Mouse (Mus musculus) layer of hippocampus, postnatal 10 days (tissue): ENCODE results near the gene Tmem132e. TPM values are rescaled to one million over a fixed set of nuclear protein-coding genes. Genes with fewer than 3 reads are reported as not detected.

Experiments
- DNase-seq, 2 experiments: peaks; one replicate each; pipeline ENCODE4 v3.0.0; 2021; ENCODE audit warnings: low spot score in 2 of 2
- long read RNA-seq: library from polyadenylated mRNA; stranded (forward); transcript quantifications from one replicate; pipeline ENCODE4 v2.0.0, GENCODE M21; 2023
- total RNA-seq, 2 experiments: library from RNA; stranded (reverse); gene quantifications; 2 replicates each; pipeline ENCODE4 v1.2.3; 2021

Gene Tmem132e
- total RNA-seq = 10 to 100 TPM; 15.2 to 18.5 TPM
- long read RNA-seq, full-length matches to known transcripts = 2 of 7 reads
- long read RNA-seq, partial matches to known transcripts = 1 of 7 reads
- long read RNA-seq, other reads (novel, unspliced or antisense) = 4 of 7 reads

DNA sequence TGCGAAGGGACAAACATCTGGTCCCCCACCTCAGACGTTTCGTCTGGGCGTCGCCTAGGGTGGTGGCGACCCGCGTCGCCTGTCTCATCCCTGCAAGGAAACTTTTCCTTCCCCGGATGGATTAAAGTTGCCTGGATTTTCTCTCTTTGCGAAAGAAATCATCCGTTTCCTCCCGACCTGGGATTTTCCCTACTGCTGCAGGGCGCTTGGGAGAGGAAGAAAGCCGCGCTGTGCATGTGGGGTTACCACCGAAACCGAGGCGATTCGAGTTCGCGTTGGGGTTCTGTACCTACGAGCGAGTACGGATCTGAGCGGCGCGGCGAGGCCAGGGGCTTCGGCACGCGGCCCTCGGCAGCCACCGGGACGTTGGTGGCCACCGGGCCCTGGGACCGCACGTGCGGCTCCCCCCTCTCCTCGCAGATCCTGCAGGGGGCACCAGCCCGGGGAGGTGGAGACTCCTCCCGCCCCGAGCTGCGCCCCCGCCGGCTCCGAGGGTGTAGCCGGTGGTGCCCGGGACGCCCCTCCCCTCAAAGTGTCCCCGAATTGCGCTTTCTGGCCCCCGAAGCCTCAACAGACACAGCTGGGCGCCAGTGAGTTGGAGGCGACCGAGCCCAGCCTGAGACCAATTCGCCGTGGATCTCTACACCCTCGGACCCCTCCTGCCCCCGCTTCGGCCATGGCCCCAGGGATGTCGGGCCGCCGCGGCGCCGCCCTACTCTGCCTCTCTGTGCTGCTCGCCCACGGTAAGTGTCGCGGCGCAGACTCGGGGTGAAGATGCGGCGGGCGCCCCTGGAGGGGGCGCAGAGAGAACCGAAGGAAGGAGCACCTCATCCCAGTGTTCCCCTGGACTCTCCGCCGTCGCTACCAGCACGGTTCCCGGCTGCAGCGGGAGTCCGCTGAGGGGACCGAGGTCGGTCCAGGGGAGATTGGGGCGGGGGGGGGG is at the start of gene Tmem132e:
Tmem132e (plus strand) TSS at position 530 of the 943 bp plus-strand sequence.
- DNase-seq = peak; percentile 44 to 62

GRCm38 (mm10) chr11:82339921-82340401 is 48.7 kb upstream of the Tmem132e start:
- no peak for DNase-seq

DNA sequence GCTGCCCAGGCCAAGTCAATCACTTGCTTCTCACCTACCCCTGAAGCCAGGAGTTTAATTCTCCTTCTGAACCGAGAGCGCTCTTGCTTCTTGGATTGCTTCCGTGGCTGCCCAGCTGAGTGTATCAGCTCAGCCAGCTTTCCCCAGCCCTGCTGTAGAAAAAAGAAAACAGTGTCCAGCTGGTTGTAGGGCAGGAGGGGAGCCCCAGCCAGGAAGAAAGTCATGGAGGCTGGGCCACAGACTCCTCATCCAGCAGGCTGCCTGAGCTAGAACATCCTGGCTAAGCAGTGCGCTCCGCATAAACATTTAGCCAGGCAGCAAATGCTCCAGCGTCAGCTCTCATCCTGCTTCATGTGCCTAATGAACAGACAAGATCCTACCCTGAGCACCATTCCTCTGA is 48.3 kb upstream of the Tmem132e start:
- no peak for DNase-seq

GRCm38 (mm10) chr11:82340900-82341299 is 47.8 kb upstream of the Tmem132e start:
- no peak for DNase-seq

- DNase-seq = peak; percentile 6 to 35
Observed at GRCm38 (mm10) chr11:82351039-82351438, 37.7 kb upstream of the Tmem132e start.

DNA sequence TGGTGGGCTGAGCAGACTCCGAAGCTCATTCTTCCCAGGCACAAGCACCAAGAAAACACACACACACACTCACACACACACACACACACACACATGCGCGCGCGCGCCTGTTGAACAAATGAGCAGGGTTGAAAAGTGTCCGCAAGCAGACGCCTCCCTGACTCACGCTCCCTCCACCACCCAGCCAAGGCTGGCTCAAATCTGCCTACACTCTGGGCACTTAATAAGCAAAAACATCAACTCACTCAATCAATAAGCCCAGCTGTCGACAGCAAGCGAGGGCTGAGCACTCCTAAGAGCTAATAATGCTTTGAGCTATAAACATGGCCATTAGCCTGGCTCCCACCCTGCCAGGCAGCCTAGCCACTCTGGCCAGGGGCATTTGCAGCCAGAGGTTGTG is 18.5 kb upstream of the Tmem132e start:
- DNase-seq = no peak

DNA sequence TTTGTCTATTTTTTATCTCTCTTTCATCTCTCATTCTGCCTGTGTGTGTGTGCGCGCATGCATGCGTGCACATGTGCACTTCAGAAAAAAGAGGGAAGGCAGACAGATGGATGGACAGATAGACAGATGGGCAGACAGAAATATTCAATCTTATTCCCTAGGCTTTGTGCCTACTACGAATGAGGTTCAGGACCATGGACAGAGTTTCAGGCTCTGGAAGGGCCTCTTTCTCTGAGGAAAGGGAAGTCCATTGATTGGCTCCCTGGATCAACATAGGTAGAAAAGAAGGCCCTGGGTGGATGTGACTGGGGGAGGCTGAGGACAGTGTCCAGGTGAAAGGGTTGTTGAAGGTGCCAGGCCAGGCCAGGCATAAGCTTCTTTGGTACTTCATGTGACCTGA is 17.1 kb upstream of the Tmem132e start:
- no peak for DNase-seq

DNA sequence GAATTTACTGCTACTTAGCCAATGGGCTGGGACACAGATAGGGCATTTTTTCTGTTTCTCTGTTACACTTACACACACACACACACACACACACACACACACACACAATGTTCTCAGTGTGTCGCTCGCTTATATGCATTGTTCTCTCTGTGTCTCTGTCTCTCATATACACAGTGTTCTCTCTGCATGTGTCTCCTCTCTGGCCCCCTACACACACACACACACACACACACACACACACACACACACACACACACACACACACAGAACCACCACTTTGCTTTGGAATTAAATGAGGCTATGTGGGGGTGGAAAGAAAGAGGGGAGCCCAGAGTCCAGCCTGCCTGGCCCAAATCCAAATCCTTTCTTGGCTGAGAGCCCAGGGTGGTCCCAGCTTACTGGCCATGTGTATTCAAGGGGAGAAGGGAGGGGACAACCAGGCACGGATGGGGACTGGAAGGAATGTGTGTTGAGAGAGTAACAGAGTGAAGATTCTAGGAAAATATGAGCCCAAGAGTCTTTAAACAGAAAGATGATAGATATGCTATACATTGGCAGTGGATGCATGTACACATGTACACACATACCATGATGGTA is 8.0 kb upstream of the Tmem132e start:
- DNase-seq = peak; percentile 64 to 67

DNA sequence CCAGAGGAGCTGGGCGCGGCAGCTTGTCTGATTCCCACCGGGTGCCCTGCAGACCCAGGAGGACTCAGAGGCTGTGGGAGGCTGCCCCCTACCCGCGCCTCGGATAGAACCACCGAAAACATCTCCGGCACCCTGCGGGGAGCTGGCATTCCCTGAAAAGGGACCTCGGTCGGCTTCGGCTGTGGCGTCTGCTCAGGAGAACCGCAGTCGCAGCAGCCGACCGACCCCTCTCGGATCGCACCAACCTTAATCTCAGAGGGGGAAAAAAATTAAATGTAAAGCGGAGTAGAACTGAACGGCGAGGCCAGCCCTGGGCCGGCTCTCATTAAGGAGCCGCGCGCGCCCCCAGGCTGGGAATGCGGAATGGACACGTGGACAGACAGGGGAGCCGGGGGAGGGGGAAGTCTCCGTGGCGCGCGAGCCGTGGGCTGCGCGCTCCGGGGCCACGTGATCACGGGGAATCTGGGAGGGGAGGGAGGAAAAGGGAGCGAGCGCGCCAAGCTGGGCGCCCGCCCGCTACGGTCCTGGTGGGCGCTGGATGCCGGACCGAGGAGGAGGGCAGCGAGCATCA is 1.6 kb upstream of the Tmem132e start:
- peak; percentile 74 to 84 for DNase-seq

- peak; percentile 29 to 40 for DNase-seq
Observed at GRCm38 (mm10) chr11:82387711-82388341, 874 bp upstream of the Tmem132e start.

GRCm38 (mm10) chr11:82389396-82390291 is 944 bp downstream of the Tmem132e start:
- DNase-seq = peak; percentile 44 to 65

- peak; percentile 43 to 52 for DNase-seq
Observed at GRCm38 (mm10) chr11:82392341-82392740, 3.6 kb downstream of the Tmem132e start.

- peak; percentile 42 to 60 for DNase-seq
Observed at GRCm38 (mm10) chr11:82399621-82400020, 10.9 kb downstream of the Tmem132e start.

- DNase-seq = no peak
Observed at GRCm38 (mm10) chr11:82405641-82406040, 16.9 kb downstream of the Tmem132e start.

DNA sequence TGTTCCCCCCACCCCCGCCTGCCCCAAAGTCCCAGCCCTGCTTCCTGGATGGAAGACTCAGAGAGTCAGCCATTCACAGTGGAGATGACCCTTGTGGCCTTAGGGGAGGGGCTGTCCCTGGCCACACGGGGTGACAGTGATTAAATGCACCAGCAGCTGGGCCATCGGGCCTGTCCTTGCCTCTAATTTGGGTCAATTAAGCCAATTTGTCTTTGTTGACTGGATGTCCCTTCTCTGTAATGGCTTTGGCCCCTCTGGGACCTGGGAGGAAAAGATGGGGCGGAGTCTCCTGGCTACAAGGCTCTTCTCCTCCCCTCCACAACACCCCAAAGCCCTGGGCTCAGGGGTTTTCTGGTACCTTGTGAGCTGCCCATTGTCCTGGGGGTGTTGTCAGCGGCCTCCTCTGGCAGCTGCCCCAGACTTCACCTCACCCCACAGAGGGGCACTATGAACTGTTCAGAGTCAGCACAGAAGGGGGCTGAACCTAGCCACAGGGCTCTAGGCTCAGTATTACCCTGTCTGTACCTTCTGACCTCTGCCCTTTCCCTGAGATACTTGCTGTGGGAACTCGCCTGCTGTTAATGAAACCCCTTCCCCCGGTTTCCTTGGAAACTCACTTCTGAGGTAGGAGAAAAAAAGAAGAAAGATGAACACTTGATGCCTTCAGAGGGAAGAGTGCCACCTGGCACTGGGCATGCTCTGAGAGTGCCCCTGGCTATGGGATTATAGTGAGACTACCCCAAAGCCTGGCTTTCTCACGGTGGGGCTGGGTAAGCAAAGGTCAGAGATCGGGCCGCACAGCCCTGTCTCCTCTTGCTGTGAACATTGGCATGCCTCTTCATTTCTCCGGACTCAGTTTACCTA is 17.9 kb downstream of the Tmem132e start:
- DNase-seq = no peak

- peak in 1 of 2 experiments; percentile 20 for DNase-seq
Observed at GRCm38 (mm10) chr11:82412496-82412895, 23.8 kb downstream of the Tmem132e start.

- DNase-seq = no peak
Observed at GRCm38 (mm10) chr11:82418337-82419041, 29.8 kb downstream of the Tmem132e start.

DNA sequence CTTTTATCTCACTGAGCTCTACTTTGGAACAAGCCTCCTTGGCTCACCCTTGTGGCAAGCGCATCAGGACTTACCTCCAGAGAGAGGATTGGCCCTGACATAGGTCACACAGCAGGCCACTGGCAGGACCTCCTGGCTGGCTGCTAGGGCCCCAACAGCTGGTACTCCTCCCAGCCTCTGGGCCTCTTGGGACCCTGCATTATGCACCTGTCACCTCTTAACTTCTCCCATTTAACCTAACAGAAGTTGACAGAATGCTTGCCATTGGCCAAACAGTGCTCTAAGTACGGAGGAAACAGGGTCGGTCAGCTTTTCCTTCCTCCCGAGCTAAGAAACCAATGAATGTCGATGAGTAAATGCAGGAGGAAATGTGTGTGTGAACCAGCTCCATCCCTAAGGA is 33.2 kb downstream of the Tmem132e start:
- no peak for DNase-seq
